Mouse (Mus musculus) forebrain, embryonic 12.5 days (tissue): ENCODE results near the gene Prox2. TPM values are rescaled to one million over a fixed set of nuclear protein-coding genes. Genes with fewer than 3 reads are reported as not detected.

Source experiments
- ATAC-seq: fragments of 200-750 bp; cut with Nextera tagmentation; 2 replicates; pipeline ENCODE4 v1.8.0; 2017; ENCODE audit warnings: moderate TSS enrichment; ENCODE audit not compliant: low FRiP score
- H3K27ac ChIP-seq: fragments of 300-500 bp; sonication (generic); 2 replicates; pipeline ENCODE4 v1.5.1; 2016; ENCODE audit warnings: mild to moderate bottlenecking
- H3K27me3 ChIP-seq: fragments of 300-500 bp; sonication (generic); 2 replicates; pipeline ENCODE4 v1.6.1; 2016; ENCODE audit warnings: mild to moderate bottlenecking
- H3K36me3 ChIP-seq: fragments of 300-500 bp; sonication (generic); replicated peaks from 2 replicates; pipeline ENCODE4 v1.6.1; 2016; ENCODE audit warnings: mild to moderate bottlenecking
- H3K4me1 ChIP-seq: fragments of 300-500 bp; sonication (generic); 2 replicates; pipeline ENCODE4 v1.6.1; 2016
- H3K4me2 ChIP-seq: fragments of 300-500 bp; sonication (generic); 2 replicates; pipeline ENCODE4 v1.6.1; 2016; ENCODE audit warnings: mild to moderate bottlenecking, moderate library complexity
- H3K4me3 ChIP-seq: fragments of 300-500 bp; sonication (generic); replicated peaks from 2 replicates; pipeline ENCODE4 v1.5.1; 2016; ENCODE audit warnings: mild to moderate bottlenecking
- H3K9ac ChIP-seq: fragments of 300-500 bp; sonication (generic); 2 replicates; pipeline ENCODE4 v1.6.1; 2016; ENCODE audit warnings: mild to moderate bottlenecking
- H3K9me3 ChIP-seq: fragments of 300-500 bp; sonication (generic); 2 replicates; pipeline ENCODE4 v1.6.1; 2016
- WGBS: fragments of 180-500 bp; shearing (Covaris S2); methylation state at CpG from one replicate; pipeline ENCODE4 v1.1.7; 2016; 5-methylcytosine and 5-hydroxymethylcytosine counted together
- polyA plus RNA-seq: library from polyadenylated mRNA; unstranded; fragments of >200 nt; fragmentation: Nextera tagmentation; extraction: Ambion mirVana; gene quantifications from 2 replicates; pipeline ENCODE4 v1.2.1, GENCODE M21; 2016

Prox2 gene
- polyA plus RNA-seq, 1 experiment from 2014 or later, result 4.3 TPM

GRCm38 (mm10) chr12:85077100-85077499, 33.5 kb downstream of the Prox2 start:
- peaks cover 29% of the 10 kb centered on the region for H3K36me3 ChIP-seq
- H3K9me3 ChIP-seq, result no peaks in the 10 kb centered on the region
- no peak overlapping the region for H3K27ac ChIP-seq
- no peak for ATAC-seq
- no peak overlapping the region for H3K4me2 ChIP-seq
- H3K9ac ChIP-seq, result no peak overlapping the region
- no peak overlapping the region for H3K4me3 ChIP-seq
- H3K4me1 ChIP-seq, result no peaks in the 10 kb centered on the region
- H3K27me3 ChIP-seq, result no peaks in the 10 kb centered on the region
- 94% methylated on average over 3 of the region's 3 CpGs for WGBS

- Histone ChIP-seq H3K36me3 (peaks cover 59% of the 10 kb centered on the region), H3K9ac (no peak overlapping the region), H3K4me2 (no peak overlapping the region), H3K9me3 (no peaks in the 10 kb centered on the region), H3K4me1 (no peaks in the 10 kb centered on the region), H3K27ac (no peak overlapping the region), H3K27me3 (no peaks in the 10 kb centered on the region), H3K4me3 (no peak overlapping the region)
- ATAC-seq, result no peak
Measured at GRCm38 (mm10) chr12:85071043-85071442, 39.5 kb downstream of the Prox2 start.

DNA sequence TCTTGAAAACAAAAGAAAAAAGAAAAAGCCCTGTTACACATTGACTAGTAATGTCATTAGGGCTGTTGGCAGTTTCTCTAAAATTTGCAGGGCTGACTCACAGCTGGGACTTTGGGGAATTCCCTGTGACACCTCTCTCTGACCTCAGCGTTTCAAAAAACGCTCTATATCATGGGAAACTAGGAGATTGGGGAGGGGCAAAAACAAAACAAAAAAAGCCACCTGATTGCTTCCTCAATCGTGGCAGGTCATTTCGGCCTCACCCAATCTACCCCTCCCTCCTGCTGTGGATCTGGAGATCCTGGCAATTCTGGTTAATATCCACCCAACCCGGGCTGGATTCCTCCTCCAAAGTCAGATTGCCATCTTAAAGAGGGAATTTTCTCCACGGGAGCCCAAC, 59.3 kb downstream of the Prox2 start:
- Histone ChIP-seq H3K4me3 (no peak overlapping the region), H3K4me1 (no peaks in the 10 kb centered on the region), H3K27me3 (no peaks in the 10 kb centered on the region), H3K9ac (no peak overlapping the region), H3K36me3 (peaks cover 54% of the 10 kb centered on the region), H3K9me3 (no peaks in the 10 kb centered on the region), H3K4me2 (no peak overlapping the region), H3K27ac (no peak overlapping the region)
- no peak for ATAC-seq
- 90% methylated on average over 6 of the region's 6 CpGs for WGBS

Other genes starting within 250 kb of the Prox2 start
- gene Ltbp2, start 234.2 kb downstream of the Prox2 start, polyA plus RNA-seq, result 0.19 and 0.35 TPM in 2 replicates
- 132 TPM in 2 replicates for gene Fcf1, start 139.9 kb downstream of the Prox2 start, polyA plus RNA-seq
- gene Arel1, start 139.9 kb downstream of the Prox2 start, polyA plus RNA-seq, result 27.6 and 27.9 TPM in 2 replicates
- 45.5 and 47.8 TPM in 2 replicates for gene Ylpm1, start 114.4 kb downstream of the Prox2 start, polyA plus RNA-seq
- 104 and 109 TPM in 2 replicates for gene Dlst, start 74 bp upstream of the Prox2 start, polyA plus RNA-seq
- gene Rps6kl1, start 40.5 kb upstream of the Prox2 start, polyA plus RNA-seq, result 5.8 and 6.1 TPM in 2 replicates
- gene Pgf, start 67.0 kb upstream of the Prox2 start, polyA plus RNA-seq, result 6.3 and 7.5 TPM in 2 replicates
- gene Eif2b2, start 108.7 kb upstream of the Prox2 start, polyA plus RNA-seq, result 94.6 and 98.3 TPM in 2 replicates
- 11.0 and 11.2 TPM in 2 replicates for gene Mlh3, start 159.8 kb upstream of the Prox2 start, polyA plus RNA-seq
- gene Acyp1, start 177.7 kb upstream of the Prox2 start, polyA plus RNA-seq, result 62.1 and 62.2 TPM in 2 replicates
- 1.1 and 1.6 TPM in 2 replicates for gene Zc2hc1c, start 177.8 kb upstream of the Prox2 start, polyA plus RNA-seq
- gene Nek9, start 228.6 kb upstream of the Prox2 start, polyA plus RNA-seq, result 23.7 and 24.5 TPM in 2 replicates